Mouse (Mus musculus) embryo, embryonic 10.5 days (tissue): ENCODE results near the gene Slc22a7.

Source experiments
- DNase-seq: peaks from one replicate; pipeline ENCODE4 v3.0.0-alpha.2; 2015; ENCODE audit warnings: low spot score

Slc22a7 gene

DNA sequence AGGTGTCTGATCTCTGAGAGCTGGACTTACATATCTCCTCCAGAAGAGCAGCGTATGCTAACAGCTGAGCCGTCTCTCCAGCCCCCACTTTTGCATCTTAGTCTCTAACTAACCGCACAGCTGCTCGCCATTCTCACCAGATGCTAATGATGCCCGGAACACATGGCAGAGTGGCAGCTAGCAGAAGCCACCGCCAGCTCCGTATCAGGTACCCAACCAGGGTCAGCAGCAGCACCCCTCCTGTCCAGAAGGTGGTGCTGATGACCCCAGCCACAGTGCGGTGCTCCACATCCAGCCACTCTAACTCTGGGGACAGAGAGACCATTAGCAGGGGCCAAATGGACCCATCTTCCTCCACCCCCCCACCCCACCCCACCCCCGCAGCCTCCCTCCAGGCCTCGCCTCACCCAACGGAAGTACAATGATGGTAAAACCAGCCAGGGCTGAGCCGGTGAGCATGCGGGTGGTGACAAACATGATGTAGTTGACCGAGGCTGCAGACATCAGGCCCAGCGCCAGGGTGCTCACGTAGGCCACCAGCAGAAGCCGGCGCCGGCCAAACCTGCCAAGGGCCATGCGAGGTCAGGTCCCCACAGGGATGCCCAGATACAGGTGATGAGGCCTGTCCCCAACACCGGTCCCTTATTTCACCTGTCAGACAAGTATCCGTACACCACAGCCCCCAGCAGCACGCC lies 1.4 kb downstream of the Slc22a7 start:
- DNase-seq: peak; percentile 74

DNA sequence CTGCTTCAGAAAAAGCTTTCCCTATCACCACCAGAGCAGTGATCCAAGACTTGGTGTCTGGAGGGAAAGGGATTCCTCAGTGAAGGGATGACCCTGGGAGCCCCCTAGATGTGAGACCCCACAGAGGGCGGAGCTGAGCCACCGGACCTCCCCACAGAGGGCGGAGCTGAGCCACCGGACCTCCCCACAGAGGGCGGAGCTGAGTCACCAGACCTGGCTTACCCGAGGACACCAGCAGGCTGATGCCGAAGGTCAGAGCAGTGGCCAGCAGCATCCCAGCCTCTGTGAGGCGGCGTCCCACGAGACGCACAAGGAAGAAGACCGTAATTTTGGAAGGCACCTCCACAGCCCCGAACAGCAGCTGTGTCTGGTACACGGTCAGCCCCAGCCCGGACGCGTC lies 4.6 kb downstream of the Slc22a7 start:
- DNase-seq: peak; percentile 65

DNA sequence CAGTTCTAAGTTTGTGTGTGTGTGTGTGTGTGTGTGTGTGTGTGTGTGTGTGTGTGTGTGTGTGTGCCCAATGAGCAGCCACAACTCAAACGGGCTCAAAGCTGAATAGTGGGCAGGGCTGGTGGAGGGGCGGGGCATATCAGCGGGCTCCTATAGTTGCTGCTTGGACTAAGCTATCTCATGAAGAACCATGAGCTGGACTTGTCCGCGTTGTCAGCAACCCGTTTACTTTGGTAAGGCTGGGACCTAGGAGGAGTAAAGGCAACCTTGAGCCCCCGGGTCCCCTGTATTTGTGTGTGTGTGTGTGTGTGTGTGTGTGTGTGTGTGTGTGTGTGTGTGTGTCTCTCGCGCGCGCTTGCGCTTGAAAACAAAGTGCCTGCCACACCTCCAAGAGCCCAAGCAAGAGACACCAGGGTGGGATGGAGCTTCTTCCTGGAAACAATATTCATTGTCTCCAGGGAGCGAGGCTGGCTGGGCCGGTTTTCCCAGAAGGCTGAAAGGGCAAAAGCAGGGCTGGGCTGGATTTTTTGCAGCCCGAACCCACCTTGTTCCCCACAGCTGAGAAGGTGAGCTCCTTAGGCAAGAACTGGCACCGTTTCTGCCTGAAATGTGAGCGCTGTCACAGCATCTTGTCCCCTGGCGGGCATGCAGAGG lies 9.4 kb downstream of the Slc22a7 start, which contains the start of gene Crip3:
Gene Crip3 (plus strand): TSS at position 166 of the 654 bp plus-strand sequence.
- peak; percentile 54 for DNase-seq

GRCm38 (mm10) chr17:46426496-46426895 lies 11.8 kb downstream of the Slc22a7 start:
- DNase-seq: no peak

- no peak for DNase-seq
These were observed 18.5 kb downstream of the Slc22a7 start for GRCm38 (mm10) chr17:46419717-46420116.

DNA sequence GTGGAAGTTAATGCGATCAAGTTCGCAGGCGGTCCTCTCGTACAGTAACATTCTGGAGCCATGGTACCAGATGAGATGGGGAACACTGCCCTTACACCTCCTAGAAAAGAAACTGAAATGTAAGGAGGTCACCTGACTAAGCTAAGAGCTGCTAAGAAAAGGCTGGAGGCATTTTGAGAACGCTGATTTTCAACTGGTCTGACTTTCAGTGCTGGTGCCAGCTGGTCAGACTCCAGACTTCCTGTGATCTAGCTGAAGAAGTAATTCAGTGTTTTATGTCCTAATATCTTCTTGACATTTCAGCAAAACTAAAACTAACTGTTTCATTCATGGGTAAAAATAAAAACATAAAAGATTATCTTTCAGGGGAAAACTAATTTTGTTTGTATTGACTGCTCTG lies 19.6 kb downstream of the Slc22a7 start:
- DNase-seq: no peak

DNA sequence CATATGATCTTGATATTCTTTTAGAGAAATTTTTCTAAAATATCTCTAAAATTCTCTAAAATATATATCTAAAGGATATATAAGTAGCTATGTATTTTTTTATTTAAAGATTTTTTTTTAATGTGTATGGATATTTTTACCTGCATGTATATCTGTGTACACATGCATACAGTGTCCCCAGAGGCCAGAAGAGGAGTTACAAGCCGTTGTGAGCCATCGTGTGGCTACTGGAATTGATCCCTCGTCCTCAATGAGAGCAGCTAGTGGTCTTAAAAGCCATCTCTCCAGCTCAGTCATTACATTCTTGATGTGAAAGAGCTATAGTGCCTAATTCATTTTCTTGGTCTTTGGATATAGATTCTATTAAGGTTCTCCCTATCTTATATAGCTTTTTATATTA lies 29.8 kb downstream of the Slc22a7 start:
- DNase-seq: peak; percentile 37

- no peak for DNase-seq
These were observed 43.6 kb downstream of the Slc22a7 start for GRCm38 (mm10) chr17:46394631-46395030.

DNA sequence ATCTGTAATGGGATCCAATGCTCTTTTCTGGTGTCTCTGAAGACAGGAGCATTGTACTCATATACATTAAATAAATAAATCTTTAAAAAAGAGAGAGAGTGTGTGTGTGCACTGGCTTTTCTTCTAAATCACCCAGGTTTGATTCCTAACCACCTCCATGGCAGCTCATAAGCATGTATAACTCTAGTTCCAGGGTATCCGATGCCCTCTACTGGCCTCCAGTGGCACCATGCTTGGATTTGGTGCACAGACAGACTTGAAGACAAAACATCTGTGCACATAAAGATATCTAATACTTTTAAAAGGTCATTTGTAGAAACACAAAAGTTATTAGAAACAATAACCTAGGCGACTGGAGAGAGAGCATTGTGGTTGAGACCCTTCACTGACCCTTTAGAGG lies 45.2 kb downstream of the Slc22a7 start:
- peak; percentile 65 for DNase-seq

GRCm38 (mm10) chr17:46388200-46388599 lies 50.1 kb downstream of the Slc22a7 start:
- no peak for DNase-seq

DNA sequence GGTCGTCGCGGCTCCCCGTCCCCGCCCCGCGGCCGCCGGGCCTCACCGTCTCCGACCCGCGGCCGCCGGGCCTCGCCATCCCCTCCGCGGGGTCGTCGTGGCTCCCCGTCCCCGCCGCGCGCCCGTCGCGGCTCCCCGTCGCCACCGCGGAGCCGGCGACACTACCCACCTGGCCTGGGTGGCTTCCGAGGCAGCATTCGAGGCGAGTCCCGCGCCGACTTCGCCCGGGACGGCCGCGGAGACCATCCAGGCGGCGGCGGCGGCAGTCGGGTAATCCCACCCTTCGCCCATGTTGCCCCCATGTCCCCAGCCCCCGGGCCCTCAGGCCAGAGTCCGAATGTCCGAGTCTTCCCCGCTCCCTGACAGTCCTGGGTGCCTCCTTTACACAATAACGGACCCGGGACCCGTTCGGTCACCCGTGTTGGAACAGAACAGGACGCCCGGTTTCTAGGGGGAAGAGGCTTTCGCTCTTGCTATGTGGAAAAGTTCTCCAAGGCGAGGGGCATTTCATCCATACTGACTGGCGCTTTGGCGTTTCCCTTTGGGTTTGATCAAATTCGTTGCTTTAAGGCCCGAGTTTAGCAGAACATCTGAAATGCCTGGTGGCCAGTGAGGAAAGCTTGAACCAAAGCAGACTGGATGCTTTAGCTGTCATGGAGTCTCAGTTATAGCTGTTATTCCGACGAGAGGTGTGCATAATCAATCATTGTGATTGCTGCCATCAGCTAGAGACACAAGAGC lies 54.0 kb downstream of the Slc22a7 start:
- DNase-seq: peak; percentile 53

- DNase-seq: peak; percentile 97
These were observed 54.8 kb downstream of the Slc22a7 start, which contains the start of gene Zfp318 for GRCm38 (mm10) chr17:46383294-46384060. Zfp318 (plus strand) TSS chr17:46383731.
